Mouse (Mus musculus): ENCODE results near the gene Elmo1.

- TF ChIP-seq GATA1 (IDR thresholded peaks at IDR 0.05; ENCODE audit: low read length) (no peak), TAL1 (IDR thresholded peaks at IDR 0.05; ENCODE audit: low read length) (no peak)
These were observed 496.1 kb downstream of the Elmo1 start for GRCm38 (mm10) chr13:20586462-20586861.
